8 mouse cellular contexts compared by ENCODE assay signal in genomic region chr9:35044458-35044857, GRCm38 (mm10).
DNase-seq lines count a peak whose midpoint lies in the region; ATAC-seq and TF ChIP-seq lines count a peak whose summit lies in the region.
"Had no signal": no experiment of that assay in that cellular context is flagged by ENCODE, and none has a peak within 500 bp of the region (broad histone marks: within the 10 kb centered on the region; RNA-seq: fewer than 3 reads in every experiment).

No protein-coding gene starts in this region.

- TF ChIP-seq CTCF in midbrain, postnatal 0 days (IDR thresholded peaks at IDR 0.05) = no peak

- no peak overlapping the region for H3K9ac ChIP-seq in midbrain, postnatal 0 days (replicated peaks; ENCODE audit: low read length, poor library complexity, severe bottlenecking)
- H3K9ac ChIP-seq in embryonic facial prominence, embryonic 12.5 days = no peak overlapping the region
- no peak overlapping the region for H3K9ac ChIP-seq in intestine, embryonic 16.5 days (ENCODE audit: low read depth, low read length)
- H3K9ac ChIP-seq in neural tube, embryonic 13.5 days = no peak overlapping the region
- H3K9ac ChIP-seq: liver, embryonic 15.5 days had no signal

- H3K9me3 ChIP-seq in midbrain, embryonic 10.5 days (replicated peaks) = no peaks in the 10 kb centered on the region
- H3K9me3 ChIP-seq in midbrain, postnatal 0 days (ENCODE audit: low read length) = no peaks in the 10 kb centered on the region
- H3K9me3 ChIP-seq in embryonic facial prominence, embryonic 12.5 days = no peaks in the 10 kb centered on the region
- H3K9me3 ChIP-seq in intestine, embryonic 16.5 days (ENCODE audit: control insufficient read depth, low read length) = no peaks in the 10 kb centered on the region
- H3K9me3 ChIP-seq in neural tube, embryonic 13.5 days = no peaks in the 10 kb centered on the region
- H3K9me3 ChIP-seq: liver, embryonic 15.5 days had no signal

- H3K27me3 ChIP-seq in midbrain, embryonic 10.5 days (ENCODE audit: low read depth, poor library complexity, severe bottlenecking) = no peaks in the 10 kb centered on the region
- no peaks in the 10 kb centered on the region for H3K27me3 ChIP-seq in midbrain, postnatal 0 days (ENCODE audit: insufficient read depth, low read length)
- H3K27me3 ChIP-seq in embryonic facial prominence, embryonic 12.5 days = no peaks in the 10 kb centered on the region
- H3K27me3 ChIP-seq in intestine, embryonic 16.5 days (replicated peaks; ENCODE audit: control insufficient read depth, insufficient read depth, low read length) = no peaks in the 10 kb centered on the region
- H3K27me3 ChIP-seq in neural tube, embryonic 13.5 days = no peaks in the 10 kb centered on the region
- H3K27me3 ChIP-seq: liver, embryonic 15.5 days had no signal

- no peak for ATAC-seq in midbrain, postnatal 0 days (ENCODE audit: low FRiP score)
- ATAC-seq in embryonic facial prominence, embryonic 12.5 days (ENCODE audit: insufficient number of reproducible peaks, insufficient read depth, low FRiP score, low TSS enrichment) = peak; percentile 67
- no peak for ATAC-seq in intestine, embryonic 16.5 days
- ATAC-seq in neural tube, embryonic 13.5 days (ENCODE audit: low read depth) = peak; percentile 19; the same call in 1 of the 2 replicates
- ATAC-seq in activated CD4-positive, CD25-positive, alpha-beta regulatory T cell, adult 4 months = no peak

- H3K36me3 ChIP-seq in midbrain, embryonic 10.5 days = peaks cover 11% of the 10 kb centered on the region; the same call in 1 of the 2 replicates
- no peaks in the 10 kb centered on the region for H3K36me3 ChIP-seq in midbrain, postnatal 0 days (ENCODE audit: insufficient read depth, low read length)
- H3K36me3 ChIP-seq in embryonic facial prominence, embryonic 12.5 days = peaks cover 13% of the 10 kb centered on the region
- H3K36me3 ChIP-seq in intestine, embryonic 16.5 days (ENCODE audit: control insufficient read depth, insufficient read depth, low read length) = peaks cover 11% of the 10 kb centered on the region
- no peaks in the 10 kb centered on the region for H3K36me3 ChIP-seq in neural tube, embryonic 13.5 days

- H3K4me2 ChIP-seq in midbrain, postnatal 0 days (ENCODE audit: low read depth, low read length, poor library complexity, severe bottlenecking) = no peak overlapping the region
- H3K4me2 ChIP-seq in embryonic facial prominence, embryonic 12.5 days (replicated peaks) = peak overlapping the region; percentile 27
- H3K4me2 ChIP-seq in intestine, embryonic 16.5 days (ENCODE audit: low read depth, low read length) = no peak overlapping the region
- no peak overlapping the region for H3K4me2 ChIP-seq in neural tube, embryonic 13.5 days
- H3K4me2 ChIP-seq: liver, embryonic 15.5 days had no signal

- peak overlapping the region; percentile 23; the same call in 1 of the 2 replicates for H3K4me3 ChIP-seq in midbrain, embryonic 10.5 days
- H3K4me3 ChIP-seq in midbrain, postnatal 0 days (ENCODE audit: low read depth, low read length) = no peak overlapping the region
- no peak overlapping the region for H3K4me3 ChIP-seq in embryonic facial prominence, embryonic 12.5 days
- H3K4me3 ChIP-seq in intestine, embryonic 16.5 days (ENCODE audit: low read length) = no peak overlapping the region
- no peak overlapping the region for H3K4me3 ChIP-seq in neural tube, embryonic 13.5 days
- H3K4me3 ChIP-seq: liver, embryonic 15.5 days had no signal

- peak overlapping the region; percentile 80 for H3K27ac ChIP-seq in midbrain, embryonic 10.5 days (replicated peaks)
- no peak overlapping the region for H3K27ac ChIP-seq in midbrain, postnatal 0 days (ENCODE audit: low read depth, low read length)
- H3K27ac ChIP-seq in embryonic facial prominence, embryonic 12.5 days = peak overlapping the region; percentile 79
- H3K27ac ChIP-seq in intestine, embryonic 16.5 days (ENCODE audit: low read length) = peak overlapping the region; percentile 78
- no peak overlapping the region for H3K27ac ChIP-seq in neural tube, embryonic 13.5 days (replicated peaks)

- peaks cover 26% of the 10 kb centered on the region for H3K4me1 ChIP-seq in midbrain, embryonic 10.5 days
- no peaks in the 10 kb centered on the region for H3K4me1 ChIP-seq in midbrain, postnatal 0 days (ENCODE audit: insufficient read depth, low read length)
- H3K4me1 ChIP-seq in embryonic facial prominence, embryonic 12.5 days = peaks cover 27% of the 10 kb centered on the region
- H3K4me1 ChIP-seq in intestine, embryonic 16.5 days (ENCODE audit: control insufficient read depth, insufficient read depth, low read length) = peaks cover 25% of the 10 kb centered on the region
- peaks cover 28% of the 10 kb centered on the region for H3K4me1 ChIP-seq in neural tube, embryonic 13.5 days (replicated peaks)

- 6% methylated on average over 15 of the region's 15 CpGs for WGBS in midbrain, embryonic 10.5 days
- WGBS in midbrain, postnatal 0 days = 23% methylated on average over 15 of the region's 15 CpGs
- WGBS in embryonic facial prominence, embryonic 12.5 days = 3% methylated on average over 15 of the region's 15 CpGs
- 16% methylated on average over 15 of the region's 15 CpGs for WGBS in intestine, embryonic 16.5 days
- WGBS in neural tube, embryonic 13.5 days = 8% methylated on average over 15 of the region's 15 CpGs

- peak; percentile 65 for DNase-seq in midbrain, embryonic 10.5 days (ENCODE audit: low spot score)
- no peak for DNase-seq in midbrain, postnatal 0 days (ENCODE audit: low spot score)
- DNase-seq in left cerebral cortex, adult 11 months (ENCODE audit: low spot score) = no peak

Comparison
In these comparisons a context has a peak if more than half of its experiments do, and no peak if none do; other contexts are left out.
1. H3K27ac ChIP-seq: peak in midbrain, embryonic 10.5 days (single experiment), embryonic facial prominence, embryonic 12.5 days (single experiment) and intestine, embryonic 16.5 days (single experiment); none in midbrain, postnatal 0 days (single experiment) and neural tube, embryonic 13.5 days (single experiment).
2. ATAC-seq: peak in embryonic facial prominence, embryonic 12.5 days (single experiment) and neural tube, embryonic 13.5 days (single experiment); none in midbrain, postnatal 0 days (single experiment), intestine, embryonic 16.5 days (single experiment) and activated CD4-positive, CD25-positive, alpha-beta regulatory T cell, adult 4 months (single experiment).